In the genomic region with DNA sequence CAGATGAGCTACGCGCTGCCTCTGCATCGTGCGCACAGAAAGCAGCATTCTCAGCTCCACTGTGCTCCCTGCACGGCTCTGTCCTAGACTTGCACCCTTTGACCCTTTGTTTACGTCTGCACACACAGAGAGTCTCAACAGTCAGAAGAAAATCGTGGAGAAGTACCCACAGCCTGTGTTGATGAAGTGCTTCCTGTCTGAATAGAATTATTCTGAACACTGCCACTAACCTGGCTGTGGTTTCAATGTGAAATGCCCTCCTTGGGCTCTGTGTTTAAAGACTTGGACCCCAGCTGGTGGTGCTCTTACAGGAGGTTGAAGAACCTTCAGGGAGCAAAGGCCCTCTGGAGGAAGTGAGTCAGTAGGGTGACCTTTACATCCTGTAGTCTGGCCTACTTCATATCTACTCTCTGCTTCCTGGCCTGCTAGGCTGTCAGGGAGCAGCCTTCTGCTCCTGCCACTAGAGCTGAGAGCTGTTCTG, we compare ENCODE assay signal across 7 mouse cellular contexts.
DNase-seq lines count a peak whose midpoint lies in the region; ATAC-seq and TF ChIP-seq lines count a peak whose summit lies in the region.

No protein-coding gene starts in this region.

- peak overlapping the region; percentile 35; the same call in 1 of the 2 replicates for H3K27ac ChIP-seq in lung, embryonic 15.5 days
- H3K27ac ChIP-seq in heart, postnatal 0 days (ENCODE audit: low read depth) = peak overlapping the region; percentile 72

- no peak for DNase-seq in lung, postnatal 14 days
- peak; percentile 28 for DNase-seq in ZHBTc4 (ENCODE audit: low read depth, low spot score)
- DNase-seq in heart, postnatal 0 days (ENCODE audit: low spot score) = no peak
- peak; percentile 43 for DNase-seq in naive thymus-derived CD4-positive, alpha-beta T cell, adult 2 months (ENCODE audit: low read depth)
- DNase-seq in left cerebral cortex, postnatal 4 days = no peak
- no peak for DNase-seq in cerebellum, adult 18-20 months

- no peak overlapping the region for H3K4me2 ChIP-seq in lung, embryonic 15.5 days
- H3K4me2 ChIP-seq in heart, postnatal 0 days (ENCODE audit: low read depth, low read length) = no peak overlapping the region

- no peaks in the 10 kb centered on the region for H3K9me3 ChIP-seq in lung, embryonic 15.5 days
- H3K9me3 ChIP-seq in heart, postnatal 0 days (replicated peaks; ENCODE audit: control insufficient read depth, low read length) = no peaks in the 10 kb centered on the region

- intact Hi-C loops in left cerebral cortex, postnatal 4 days (cut with DNase I) = no loop called here

- peaks cover 75% of the 10 kb centered on the region for H3K4me1 ChIP-seq in lung, embryonic 15.5 days
- peaks cover 46% of the 10 kb centered on the region for H3K4me1 ChIP-seq in heart, postnatal 0 days (ENCODE audit: control insufficient read depth, insufficient read depth)

- TF ChIP-seq CTCF in heart, postnatal 0 days (IDR thresholded peaks at IDR 0.05; ENCODE audit: low read depth) = no peak

- no peaks in the 10 kb centered on the region for H3K27me3 ChIP-seq in lung, embryonic 15.5 days
- H3K27me3 ChIP-seq in heart, postnatal 0 days (ENCODE audit: control insufficient read depth, insufficient read depth, low read length) = no peaks in the 10 kb centered on the region

- no peak overlapping the region for H3K4me3 ChIP-seq in lung, embryonic 15.5 days
- no peak overlapping the region for H3K4me3 ChIP-seq in heart, postnatal 0 days (ENCODE audit: low read depth, low read length)

- peak; percentile 57; the same call in 1 of the 2 replicates for ATAC-seq in lung, embryonic 15.5 days (ENCODE audit: borderline replicate concordance, extremely low read depth, low FRiP score, low TSS enrichment)
- peak; percentile 45; the same call in 1 of the 2 replicates for ATAC-seq in heart, postnatal 0 days (ENCODE audit: insufficient read depth, low read depth)

- TF ChIP-seq EP300 in heart, postnatal 0 days (IDR thresholded peaks at IDR 0.05; ENCODE audit: low read depth) = no peak

- H3K36me3 ChIP-seq in lung, embryonic 15.5 days = no peaks in the 10 kb centered on the region
- H3K36me3 ChIP-seq in heart, postnatal 0 days (replicated peaks; ENCODE audit: control insufficient read depth, insufficient read depth, low read length) = no peaks in the 10 kb centered on the region

- H3K9ac ChIP-seq in lung, embryonic 15.5 days = no peak overlapping the region
- H3K9ac ChIP-seq in heart, postnatal 0 days (replicated peaks; ENCODE audit: low read depth, low read length) = no peak overlapping the region

- WGBS in lung, embryonic 15.5 days = 44% methylated on average over 7 of the region's 7 CpGs
- WGBS in heart, postnatal 0 days = 59% methylated on average over 7 of the region's 7 CpGs

Comparison
In these comparisons a context has a peak if more than half of its experiments do, and no peak if none do; other contexts are left out.
1. DNase-seq: peak in ZHBTc4 (single experiment) and naive thymus-derived CD4-positive, alpha-beta T cell, adult 2 months (single experiment); none in lung, postnatal 14 days (single experiment), heart, postnatal 0 days (single experiment), left cerebral cortex, postnatal 4 days (single experiment) and cerebellum, adult 18-20 months (0 of 2).